Mouse (Mus musculus): ENCODE measurements at regions not wholly inside any gene's neighbourhood (a gene's known extent, or its start where the extent isn't known, plus 50 kb on each side); places are given as distances from the start of the nearest gene placed in this dataset.

DNA sequence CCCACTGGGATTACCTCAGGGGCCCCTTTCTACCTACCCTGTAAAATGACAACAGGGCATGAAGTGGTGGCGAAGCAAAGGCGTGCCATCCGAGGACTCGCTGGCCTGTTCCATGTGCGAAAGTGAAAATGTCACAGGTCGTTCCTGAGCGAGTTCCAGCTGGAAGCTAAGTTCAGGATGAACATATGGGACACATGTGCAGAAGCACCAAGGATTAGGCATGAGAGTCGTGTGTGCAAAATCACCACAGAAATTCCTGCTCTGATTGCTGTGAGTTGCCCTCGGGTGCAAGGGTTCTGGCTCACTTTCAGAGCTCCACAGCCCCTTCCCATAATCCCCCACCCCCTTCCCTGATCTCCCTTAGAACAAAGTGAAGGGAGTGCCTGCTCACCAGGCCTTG lies 147.6 kb upstream of the Nfe2l3 start:
- Histone ChIP-seq H3K9me3 (replicated peaks) (no peaks in the 10 kb centered on the region), H3K27me3 (ENCODE audit: low read depth, poor library complexity, severe bottlenecking) (no peaks in the 10 kb centered on the region), H3K36me3 (no peaks in the 10 kb centered on the region), H3K4me1 (no peaks in the 10 kb centered on the region), H3K4me3 (no peak overlapping the region), H3K27ac (replicated peaks) (no peak overlapping the region)
- no peak for DNase-seq (ENCODE audit: low spot score)
- 83% methylated on average over 9 of the region's 9 CpGs for WGBS

DNA sequence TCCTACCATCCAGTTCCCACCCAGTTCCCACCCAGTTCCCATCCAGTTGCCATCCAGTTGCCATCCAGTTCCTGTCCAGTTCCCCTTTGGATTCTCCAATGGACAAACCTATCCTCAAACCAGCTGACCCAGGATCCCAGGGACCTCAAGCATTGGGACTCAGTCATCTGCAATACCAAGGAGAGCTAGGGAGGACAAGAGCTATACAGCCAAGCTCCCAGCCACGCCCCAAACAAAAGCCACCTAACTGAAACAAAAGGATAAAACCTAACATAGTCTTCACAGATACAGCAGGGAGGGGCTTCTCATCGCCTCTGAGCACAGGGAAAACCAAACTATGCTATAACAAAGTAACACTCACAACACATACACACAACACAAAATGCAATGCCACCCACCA lies 145.6 kb upstream of the Nfe2l3 start:
- 69% methylated on average over 2 of the region's 2 CpGs for WGBS
- no peak overlapping the region for H3K4me3 ChIP-seq
- no peaks in the 10 kb centered on the region for H3K36me3 ChIP-seq
- H3K4me1 ChIP-seq, result no peaks in the 10 kb centered on the region
- no peak overlapping the region for H3K27ac ChIP-seq (replicated peaks)
- no peaks in the 10 kb centered on the region for H3K27me3 ChIP-seq (ENCODE audit: low read depth, poor library complexity, severe bottlenecking)
- H3K9me3 ChIP-seq (replicated peaks), result no peaks in the 10 kb centered on the region
- DNase-seq (ENCODE audit: low spot score), result no peak

DNA sequence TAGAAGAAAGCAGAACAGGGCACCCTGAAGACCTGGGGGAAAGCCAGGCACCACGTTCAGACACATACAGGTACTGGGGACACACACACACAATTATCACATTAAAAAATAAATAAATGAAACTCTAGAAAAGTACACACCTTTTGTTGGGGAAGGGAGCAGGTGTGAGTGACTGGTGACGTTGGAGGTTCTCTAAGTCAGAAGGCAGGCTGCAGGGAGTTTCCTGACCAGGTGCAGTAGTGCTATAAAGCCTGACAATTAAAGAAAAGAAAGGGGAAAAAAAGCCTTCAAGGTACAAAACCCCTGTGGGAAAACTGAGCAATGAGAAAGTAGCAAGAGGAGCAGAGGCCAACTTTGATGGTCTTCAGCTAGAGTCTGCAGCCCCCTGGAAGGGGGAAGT lies 145.1 kb upstream of the Nfe2l3 start:
- H3K4me1 ChIP-seq, result no peaks in the 10 kb centered on the region
- no peaks in the 10 kb centered on the region for H3K36me3 ChIP-seq
- no peak overlapping the region for H3K27ac ChIP-seq (replicated peaks)
- no peak overlapping the region for H3K4me3 ChIP-seq
- H3K27me3 ChIP-seq (ENCODE audit: low read depth, poor library complexity, severe bottlenecking), result no peaks in the 10 kb centered on the region
- DNase-seq (ENCODE audit: low spot score), result no peak
- whole genome bisulfite sequencing, result 72% methylated on average over 2 of the region's 2 CpGs
- no peaks in the 10 kb centered on the region for H3K9me3 ChIP-seq (replicated peaks)

DNA sequence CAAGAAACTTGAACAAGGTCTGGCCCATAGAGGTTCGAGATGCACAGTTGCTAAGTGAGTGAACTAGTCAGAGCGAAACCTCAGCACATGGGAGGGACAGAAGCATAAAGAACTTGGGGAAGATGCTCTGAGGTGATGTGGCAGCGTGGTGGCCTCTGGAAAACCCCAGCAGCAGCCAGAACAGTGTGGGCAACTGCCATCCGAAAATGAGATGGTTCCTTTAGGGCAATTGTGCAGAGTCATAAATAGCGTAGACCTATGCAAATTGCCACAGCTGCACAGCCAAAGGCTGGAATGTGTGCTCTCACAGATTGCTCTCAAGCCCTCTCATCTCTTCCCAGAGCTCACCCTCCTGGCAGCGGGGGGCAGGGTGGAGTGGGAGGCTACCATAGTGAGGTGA lies 144.7 kb upstream of the Nfe2l3 start:
- 86% methylated on average over 6 of the region's 6 CpGs for WGBS
- Histone ChIP-seq H3K9me3 (replicated peaks) (no peaks in the 10 kb centered on the region), H3K36me3 (no peaks in the 10 kb centered on the region), H3K4me1 (no peaks in the 10 kb centered on the region), H3K27me3 (ENCODE audit: low read depth, poor library complexity, severe bottlenecking) (no peaks in the 10 kb centered on the region), H3K4me3 (no peak overlapping the region), H3K27ac (replicated peaks) (no peak overlapping the region)
- DNase-seq (ENCODE audit: low spot score), result no peak

DNA sequence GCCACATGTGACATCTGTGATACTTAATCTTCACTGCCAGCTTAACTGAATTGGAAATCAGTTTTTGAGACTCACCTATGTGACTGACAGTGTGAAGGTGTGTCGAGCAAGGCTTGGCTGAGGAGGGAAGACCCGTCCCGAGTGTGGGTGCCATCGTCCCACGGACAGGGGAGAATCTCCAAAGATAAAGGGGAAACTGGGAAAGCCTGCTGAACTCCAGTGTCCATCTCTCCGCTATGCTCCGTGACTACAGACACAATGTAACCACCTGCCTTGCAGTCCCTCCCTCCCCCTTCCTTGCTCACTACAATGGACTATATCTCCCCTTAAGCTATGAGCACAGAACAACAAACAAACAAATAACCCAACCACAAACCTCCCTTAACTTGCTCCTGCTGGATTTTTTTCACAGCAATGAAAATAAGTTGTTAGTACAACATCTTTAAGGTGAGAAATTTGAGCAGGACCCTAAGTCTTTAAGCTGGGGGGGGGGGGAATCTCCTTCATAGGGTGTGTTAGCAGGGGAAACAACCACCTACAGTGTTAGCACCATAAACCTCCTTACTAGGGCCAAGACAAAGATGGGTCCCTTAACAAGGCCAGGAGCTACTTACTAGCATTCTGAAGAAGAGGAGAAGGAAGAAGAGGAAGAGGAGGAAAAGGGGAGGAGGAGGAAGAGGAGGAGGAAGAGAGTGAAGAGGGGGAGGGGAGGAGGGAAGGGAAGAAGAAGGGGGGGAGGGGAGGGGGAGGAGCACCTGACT lies 144.0 kb upstream of the Nfe2l3 start:
- WGBS, result 82% methylated on average over 7 of the region's 7 CpGs
- no peaks in the 10 kb centered on the region for H3K9me3 ChIP-seq (replicated peaks)
- H3K4me1 ChIP-seq, result no peaks in the 10 kb centered on the region
- DNase-seq (ENCODE audit: low spot score), result no peak
- H3K4me3 ChIP-seq, result no peak overlapping the region
- H3K36me3 ChIP-seq, result no peaks in the 10 kb centered on the region
- no peaks in the 10 kb centered on the region for H3K27me3 ChIP-seq (ENCODE audit: low read depth, poor library complexity, severe bottlenecking)
- H3K27ac ChIP-seq (replicated peaks), result no peak overlapping the region

DNA sequence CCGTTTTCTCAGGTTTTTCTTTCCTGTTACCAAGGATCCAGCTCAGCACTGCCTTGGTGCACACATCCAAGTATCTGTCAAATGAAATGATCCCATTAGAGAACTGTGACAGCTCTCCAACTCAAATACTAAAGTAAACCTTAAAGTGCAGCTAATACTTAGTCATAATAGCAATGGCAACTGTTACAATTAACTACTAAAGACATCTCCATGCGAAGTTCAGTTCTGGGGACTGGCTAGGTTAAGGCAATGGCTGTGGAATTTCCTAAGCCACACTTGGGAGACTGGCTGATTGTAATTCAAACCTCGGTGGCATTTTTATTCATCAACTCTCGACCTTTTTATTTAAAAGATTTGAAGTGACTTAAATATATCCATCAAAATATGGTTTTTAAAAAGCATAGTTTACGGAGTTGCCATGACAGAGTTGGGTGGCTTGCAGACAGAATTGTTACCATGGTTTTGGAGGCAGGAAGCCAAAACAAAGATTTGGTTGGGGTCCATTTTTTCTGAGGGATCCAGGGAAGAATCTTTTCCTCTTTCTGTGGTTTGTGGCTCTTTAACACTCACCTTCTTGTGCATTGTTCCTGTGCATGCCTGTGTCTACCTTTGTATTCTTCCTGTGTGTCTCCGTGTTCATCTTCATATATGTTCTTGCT lies 143.3 kb upstream of the Nfe2l3 start:
- Histone ChIP-seq H3K27ac (replicated peaks) (no peak overlapping the region), H3K4me1 (no peaks in the 10 kb centered on the region), H3K36me3 (no peaks in the 10 kb centered on the region), H3K9me3 (replicated peaks) (no peaks in the 10 kb centered on the region), H3K4me3 (no peak overlapping the region), H3K27me3 (ENCODE audit: low read depth, poor library complexity, severe bottlenecking) (no peaks in the 10 kb centered on the region)
- whole genome bisulfite sequencing, result 68% methylated on average over 6 of the region's 6 CpGs
- no peak for DNase-seq (ENCODE audit: low spot score)

DNA sequence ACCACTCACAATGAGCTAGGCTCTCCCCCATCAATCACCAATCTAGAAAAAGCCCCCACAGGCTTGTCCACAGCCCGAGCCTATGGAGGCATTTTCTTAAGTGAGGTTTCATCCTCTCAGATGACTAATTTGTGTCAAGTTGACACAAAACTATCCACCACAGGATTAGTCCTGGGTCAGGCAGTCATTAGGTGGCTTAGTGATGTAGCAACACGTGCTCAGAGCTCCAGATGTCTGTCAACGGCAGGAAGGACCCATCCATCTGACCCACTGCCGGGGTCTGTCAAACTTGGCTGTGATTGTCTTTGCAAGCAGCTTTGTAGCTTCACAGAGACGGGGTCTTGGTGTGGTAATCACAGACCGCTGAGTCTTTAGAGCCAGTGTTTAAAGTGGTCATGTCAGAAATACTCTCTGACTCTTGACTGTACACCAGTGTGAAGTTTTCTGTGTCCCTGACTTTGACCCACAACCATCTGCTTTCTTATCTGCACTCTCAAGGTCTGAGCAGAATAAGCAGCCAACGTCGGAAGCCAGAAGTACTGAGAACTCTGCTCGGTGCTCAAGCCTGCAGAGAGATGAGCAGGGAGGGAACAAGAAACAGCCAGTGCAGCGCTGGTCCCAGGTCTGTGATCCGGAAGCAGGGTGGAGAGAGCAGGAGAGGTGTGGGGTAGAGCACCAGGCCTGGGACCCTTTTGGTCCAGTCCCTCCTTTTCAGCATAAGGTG lies 131.6 kb upstream of the Nfe2l3 start:
- WGBS, result 84% methylated on average over 11 of the region's 11 CpGs
- H3K9me3 ChIP-seq (replicated peaks), result no peaks in the 10 kb centered on the region
- no peaks in the 10 kb centered on the region for H3K27me3 ChIP-seq (ENCODE audit: low read depth, poor library complexity, severe bottlenecking)
- H3K27ac ChIP-seq (replicated peaks), result no peak overlapping the region
- H3K36me3 ChIP-seq, result no peaks in the 10 kb centered on the region
- H3K4me1 ChIP-seq, result no peaks in the 10 kb centered on the region
- H3K4me3 ChIP-seq, result no peak overlapping the region
- no peak for DNase-seq (ENCODE audit: low spot score)

DNA sequence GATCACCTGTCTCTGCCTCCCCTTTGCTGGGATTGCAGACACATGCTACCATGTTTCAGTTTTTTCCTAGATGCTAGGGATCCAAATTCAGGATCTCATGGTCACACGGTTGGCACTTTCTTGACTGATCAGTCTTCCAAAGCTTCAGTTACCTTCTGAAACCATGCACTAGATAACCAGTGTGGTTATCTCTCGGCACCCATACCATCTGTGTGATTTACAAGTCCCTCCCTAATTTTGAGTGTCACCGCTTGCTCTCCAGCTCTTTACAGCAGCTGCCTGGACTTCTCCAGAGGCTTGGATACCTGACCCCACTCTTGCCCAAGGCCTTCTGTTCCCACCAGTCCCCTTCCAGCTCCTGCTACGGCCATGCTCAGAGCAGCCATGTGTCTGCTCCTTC lies 130.6 kb upstream of the Nfe2l3 start:
- Histone ChIP-seq H3K9me3 (replicated peaks) (no peaks in the 10 kb centered on the region), H3K36me3 (no peaks in the 10 kb centered on the region), H3K27ac (replicated peaks) (no peak overlapping the region), H3K27me3 (ENCODE audit: low read depth, poor library complexity, severe bottlenecking) (no peaks in the 10 kb centered on the region), H3K4me1 (no peaks in the 10 kb centered on the region), H3K4me3 (no peak overlapping the region)
- WGBS, result 94% methylated on average over 4 of the region's 4 CpGs
- DNase-seq (ENCODE audit: low spot score), result no peak

DNA sequence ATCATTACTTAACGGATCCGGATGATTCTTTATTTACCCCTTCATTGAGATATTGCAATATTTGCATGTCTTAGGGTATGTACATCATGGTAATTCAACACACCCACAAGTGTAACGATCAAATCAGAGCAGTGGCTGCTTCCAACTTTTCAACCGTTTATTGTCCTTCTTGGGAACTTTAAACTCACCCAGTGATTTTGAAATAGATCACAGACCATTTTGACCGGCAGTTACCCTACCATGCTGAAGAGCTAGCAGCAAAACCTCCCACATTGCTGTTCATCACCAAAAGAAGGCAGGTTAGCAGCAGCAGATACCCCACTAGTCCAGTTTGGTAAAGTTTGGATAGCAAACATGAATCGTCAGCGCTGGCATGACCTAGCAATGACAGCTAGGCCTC lies 130.2 kb upstream of the Nfe2l3 start:
- Histone ChIP-seq H3K27ac (replicated peaks) (no peak overlapping the region), H3K36me3 (no peaks in the 10 kb centered on the region), H3K9me3 (replicated peaks) (no peaks in the 10 kb centered on the region), H3K27me3 (ENCODE audit: low read depth, poor library complexity, severe bottlenecking) (no peaks in the 10 kb centered on the region), H3K4me1 (no peaks in the 10 kb centered on the region), H3K4me3 (no peak overlapping the region)
- DNase-seq (ENCODE audit: low spot score), result no peak
- WGBS, result 94% methylated on average over 7 of the region's 7 CpGs

DNA sequence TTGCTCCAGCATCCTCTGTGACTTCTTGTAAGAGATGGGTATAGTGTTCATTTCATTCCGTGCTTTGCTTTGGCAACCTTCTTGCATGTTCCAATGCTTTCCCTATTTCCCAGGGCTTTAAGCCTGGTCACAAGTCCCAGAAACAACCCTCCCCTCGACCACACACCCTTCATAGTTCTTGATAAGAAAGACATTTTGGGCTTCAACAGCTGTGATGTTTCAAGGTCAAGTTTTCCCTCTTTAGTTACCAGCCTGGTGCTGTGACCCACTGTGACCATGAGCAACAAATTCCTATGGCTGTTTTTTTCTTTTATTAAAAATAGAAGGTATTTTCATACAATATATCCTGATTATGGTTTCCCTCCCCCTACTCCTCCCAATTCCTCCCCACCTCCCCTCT lies 114.1 kb upstream of the Nfe2l3 start:
- H3K4me3 ChIP-seq, result no peak overlapping the region
- peaks cover 10% of the 10 kb centered on the region; the same call in 1 of the 2 replicates for H3K4me1 ChIP-seq
- H3K9me3 ChIP-seq (replicated peaks), result no peaks in the 10 kb centered on the region
- 67% methylated on average over 2 of the region's 2 CpGs for WGBS
- no peak for DNase-seq (ENCODE audit: low spot score)
- no peaks in the 10 kb centered on the region for H3K27me3 ChIP-seq (ENCODE audit: low read depth, poor library complexity, severe bottlenecking)
- H3K27ac ChIP-seq (replicated peaks), result no peak overlapping the region
- H3K36me3 ChIP-seq, result no peaks in the 10 kb centered on the region

DNA sequence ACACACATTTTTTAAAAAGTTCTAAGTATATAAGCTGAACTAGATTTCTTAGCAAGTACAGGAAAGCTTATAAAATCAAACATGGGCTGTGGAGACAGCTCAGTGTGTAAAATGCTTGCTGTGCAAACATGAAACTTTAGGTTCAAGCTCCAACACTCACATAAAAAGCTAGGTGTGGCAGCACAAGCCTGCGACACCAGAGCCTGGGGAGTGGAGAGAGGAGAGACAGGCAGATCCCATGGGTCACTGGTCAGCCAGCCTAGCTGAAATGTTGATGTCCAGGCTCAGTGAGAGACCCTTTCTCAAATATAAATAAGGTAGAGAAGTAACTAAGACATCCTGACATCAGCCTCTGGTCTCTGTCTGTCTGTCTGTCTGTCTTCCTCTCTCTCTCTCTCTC lies 112.5 kb upstream of the Nfe2l3 start:
- Histone ChIP-seq H3K4me3 (no peak overlapping the region), H3K27ac (replicated peaks) (no peak overlapping the region), H3K9me3 (replicated peaks) (no peaks in the 10 kb centered on the region), H3K27me3 (ENCODE audit: low read depth, poor library complexity, severe bottlenecking) (no peaks in the 10 kb centered on the region), H3K36me3 (no peaks in the 10 kb centered on the region), H3K4me1 (peaks cover 10% of the 10 kb centered on the region; the same call in 1 of the 2 replicates)
- DNase-seq (ENCODE audit: low spot score), result no peak
- WGBS, result 79% methylated on average over 1 of the region's 1 CpGs

DNA sequence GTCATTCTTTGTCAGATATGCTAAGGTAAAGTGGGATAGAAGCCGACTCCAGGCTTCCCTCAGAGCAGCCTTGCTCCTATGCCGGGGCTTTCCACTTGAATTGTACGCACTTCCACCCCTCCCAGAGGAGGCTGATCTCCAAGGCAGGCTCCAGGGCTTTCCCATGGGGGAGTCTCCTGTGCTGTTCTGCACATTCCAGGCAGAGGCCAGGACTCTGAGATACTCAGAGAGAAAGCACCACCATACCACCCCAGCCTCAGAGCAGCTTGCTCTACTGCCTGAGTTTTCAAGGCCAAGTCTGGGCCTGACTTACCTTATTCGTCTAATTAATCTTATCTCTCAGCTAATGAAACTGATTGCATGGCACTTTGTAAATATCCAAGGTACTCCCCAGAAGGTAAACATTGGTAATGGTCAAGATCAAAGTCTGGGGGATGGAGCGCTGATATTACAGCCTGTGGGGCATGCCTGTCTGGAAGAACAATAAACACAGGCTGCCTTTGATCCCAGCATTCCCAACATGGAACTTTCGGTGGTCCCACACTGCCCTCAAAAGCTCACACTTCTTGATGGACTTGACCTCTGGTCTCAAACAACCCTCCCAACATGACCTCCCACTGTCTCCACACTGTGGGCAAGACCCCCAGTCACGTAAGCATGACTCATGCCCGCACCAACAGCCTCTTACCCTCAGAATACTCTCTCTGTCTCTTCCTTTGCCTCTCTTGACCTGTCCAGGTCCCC lies 111.6 kb upstream of the Nfe2l3 start:
- no peaks in the 10 kb centered on the region for H3K27me3 ChIP-seq (ENCODE audit: low read depth, poor library complexity, severe bottlenecking)
- no peak for DNase-seq (ENCODE audit: low spot score)
- no peaks in the 10 kb centered on the region for H3K9me3 ChIP-seq (replicated peaks)
- no peak overlapping the region for H3K27ac ChIP-seq (replicated peaks)
- H3K36me3 ChIP-seq, result no peaks in the 10 kb centered on the region
- no peak overlapping the region for H3K4me3 ChIP-seq
- H3K4me1 ChIP-seq, result peaks cover 13% of the 10 kb centered on the region
- WGBS, result 56% methylated on average over 8 of the region's 8 CpGs

Data from midbrain, embryonic 10.5 days (tissue).